Mouse (Mus musculus) cortical plate, adult 2 months (tissue): ENCODE data around the gene Ciita.

Experiments
- CTCF ChIP-seq: fragments of 200-500 bp; IDR thresholded peaks from 2 replicates; pipeline ENCODE4 v1.5.1; 2011; ENCODE audit warnings: mild to moderate bottlenecking, control low read depth, low read length; ENCODE audit not compliant: insufficient read depth; ENCODE audit errors: extremely low read depth
- POLR2A ChIP-seq: fragments of 200-500 bp; IDR thresholded peaks from 2 replicates; pipeline ENCODE4 v1.6.1; 2011; ENCODE audit warnings: mild to moderate bottlenecking, low read length, control low read depth; ENCODE audit not compliant: insufficient read depth; ENCODE audit errors: extremely low read depth

- TF ChIP-seq POLR2A: no peak
- no peak for TF ChIP-seq CTCF
These were observed 18.7 kb upstream of the Ciita start for GRCm38 (mm10) chr16:10461178-10461577.
